Mouse (Mus musculus): ENCODE measurements around the gene Cyp2s1.

- no peak for TF ChIP-seq CTCF (IDR thresholded peaks at IDR 0.05; ENCODE audit: low read depth, low read length)
- TF ChIP-seq POLR2A (IDR thresholded peaks at IDR 0.05; ENCODE audit: extremely low read depth, insufficient read depth, low read length), result no peak
Observed at GRCm38 (mm10) chr7:25787456-25788219, 29.1 kb downstream of the Cyp2s1 start.
